Mouse (Mus musculus): ENCODE data around the gene Oaz3.

The Oaz3 gene

GRCm38 (mm10) chr3:94392128-94392527 is 51.6 kb downstream of the Oaz3 start:
- ATAC-seq (ENCODE audit: insufficient number of reproducible peaks, low FRiP score, low TSS enrichment): no peak

- ATAC-seq (ENCODE audit: insufficient number of reproducible peaks, low FRiP score, low TSS enrichment): no peak
Observed at GRCm38 (mm10) chr3:94391001-94391400, 52.7 kb downstream of the Oaz3 start.

- ATAC-seq (ENCODE audit: insufficient number of reproducible peaks, low FRiP score, low TSS enrichment): no peak
Observed at GRCm38 (mm10) chr3:94389420-94389819, 54.3 kb downstream of the Oaz3 start.

GRCm38 (mm10) chr3:94388047-94388446 is 55.7 kb downstream of the Oaz3 start:
- no peak for ATAC-seq (ENCODE audit: insufficient number of reproducible peaks, low FRiP score, low TSS enrichment)

DNA sequence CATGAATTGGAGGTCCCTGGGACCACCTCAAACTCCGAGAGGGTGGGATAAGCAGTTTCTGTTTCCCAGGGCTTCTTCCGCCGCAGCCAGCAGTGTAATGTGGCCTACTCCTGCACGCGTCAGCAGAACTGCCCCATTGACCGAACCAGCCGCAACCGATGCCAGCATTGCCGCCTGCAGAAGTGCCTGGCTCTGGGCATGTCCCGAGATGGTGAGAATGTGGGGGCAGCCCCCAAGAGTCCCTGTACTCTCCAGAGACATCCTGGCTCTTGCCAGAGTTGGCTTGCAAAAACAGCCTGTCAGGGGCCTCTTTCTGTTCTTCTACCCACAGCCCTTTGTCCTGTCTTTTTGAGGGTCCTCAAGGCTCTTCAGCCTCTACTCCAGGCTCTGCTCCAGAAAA is 56.3 kb downstream of the Oaz3 start:
- ATAC-seq (ENCODE audit: insufficient number of reproducible peaks, low FRiP score, low TSS enrichment): no peak

- ATAC-seq (ENCODE audit: insufficient number of reproducible peaks, low FRiP score, low TSS enrichment): no peak
Observed at GRCm38 (mm10) chr3:94386671-94387070, 57.0 kb downstream of the Oaz3 start.

- ATAC-seq (ENCODE audit: insufficient number of reproducible peaks, low FRiP score, low TSS enrichment): no peak
Observed at GRCm38 (mm10) chr3:94383476-94383875, 60.2 kb downstream of the Oaz3 start.

All from cerebellum, adult (tissue).